Mouse (Mus musculus): Measurements from ENCODE around the gene Limch1.
A peak's percentile ranks its signal among the peaks of the same experiment; 100 is the strongest.

The Limch1 gene

GRCm38 (mm10) chr5:66747761-66748430 is 2.3 kb downstream of the Limch1 start:
- peak in 1 of 2 experiments; percentile 14 for DNase-seq

- DNase-seq = peak; percentile 17 to 42
These were observed 3.0 kb downstream of the Limch1 start for GRCm38 (mm10) chr5:66748448-66749115.

- no peak for DNase-seq
These were observed 5.0 kb downstream of the Limch1 start for GRCm38 (mm10) chr5:66750641-66751040.

- DNase-seq = no peak
These were observed 5.8 kb downstream of the Limch1 start for GRCm38 (mm10) chr5:66751332-66751980.

- no peak for DNase-seq
These were observed 8.0 kb downstream of the Limch1 start for GRCm38 (mm10) chr5:66753620-66754019.

- no peak for DNase-seq
These were observed 11.4 kb downstream of the Limch1 start for GRCm38 (mm10) chr5:66756821-66757705.

GRCm38 (mm10) chr5:66757706-66758237 is 12.1 kb downstream of the Limch1 start:
- no peak for DNase-seq

GRCm38 (mm10) chr5:66759354-66759753 is 13.7 kb downstream of the Limch1 start:
- DNase-seq = no peak

- no peak for DNase-seq
These were observed 15.1 kb downstream of the Limch1 start for GRCm38 (mm10) chr5:66760747-66761146.

GRCm38 (mm10) chr5:66762006-66762405 is 16.4 kb downstream of the Limch1 start:
- DNase-seq = no peak

- DNase-seq = no peak
These were observed 18.5 kb downstream of the Limch1 start for GRCm38 (mm10) chr5:66764129-66764528.

- no peak for DNase-seq
These were observed 20.3 kb downstream of the Limch1 start for GRCm38 (mm10) chr5:66765911-66766310.

GRCm38 (mm10) chr5:66768034-66768433 is 22.4 kb downstream of the Limch1 start:
- peak; percentile 24 to 47 for DNase-seq

- no peak for DNase-seq
These were observed 23.4 kb downstream of the Limch1 start for GRCm38 (mm10) chr5:66769070-66769469.

- no peak for DNase-seq
These were observed 23.9 kb downstream of the Limch1 start for GRCm38 (mm10) chr5:66769558-66769957.

GRCm38 (mm10) chr5:66777999-66778710 is 32.5 kb downstream of the Limch1 start:
- no peak for DNase-seq

- DNase-seq = no peak
These were observed 34.7 kb downstream of the Limch1 start for GRCm38 (mm10) chr5:66780371-66780770.

GRCm38 (mm10) chr5:66781507-66781906 is 35.9 kb downstream of the Limch1 start:
- DNase-seq = no peak

GRCm38 (mm10) chr5:66782851-66783250 is 37.2 kb downstream of the Limch1 start:
- DNase-seq = no peak

GRCm38 (mm10) chr5:66784624-66785361 is 39.2 kb downstream of the Limch1 start:
- no peak for DNase-seq

- no peak for DNase-seq
These were observed 40.5 kb downstream of the Limch1 start for GRCm38 (mm10) chr5:66785995-66786620.

Measured in kidney, postnatal 4 days (tissue).